Mouse (Mus musculus) lung, postnatal 25 days (tissue): ENCODE measurements around the gene Pcsk5.

Source experiments
- DNase-seq: peaks from one replicate; pipeline ENCODE4 v3.0.0; 2022; ENCODE audit warnings: low spot score

Gene Pcsk5

DNA sequence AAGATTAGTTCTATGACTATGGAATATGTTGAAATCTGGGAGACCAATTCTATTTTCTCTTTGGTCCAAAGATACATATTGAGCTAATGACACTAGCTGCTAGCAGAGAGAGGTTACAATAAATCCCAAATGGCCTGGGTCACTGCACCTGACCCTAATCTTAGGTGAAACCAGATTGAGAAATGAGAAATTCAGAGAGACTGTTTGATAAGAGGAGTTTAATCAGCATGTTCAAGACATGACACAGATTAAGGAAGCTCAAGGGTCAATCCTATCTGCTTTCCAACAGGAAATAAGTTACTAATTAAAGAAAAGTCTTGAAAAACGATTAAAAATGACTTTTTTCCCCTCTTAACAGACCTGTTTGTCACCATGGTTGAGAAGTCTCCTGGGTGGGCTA lies 96.0 kb downstream of the Pcsk5 start:
- DNase-seq: no peak

DNA sequence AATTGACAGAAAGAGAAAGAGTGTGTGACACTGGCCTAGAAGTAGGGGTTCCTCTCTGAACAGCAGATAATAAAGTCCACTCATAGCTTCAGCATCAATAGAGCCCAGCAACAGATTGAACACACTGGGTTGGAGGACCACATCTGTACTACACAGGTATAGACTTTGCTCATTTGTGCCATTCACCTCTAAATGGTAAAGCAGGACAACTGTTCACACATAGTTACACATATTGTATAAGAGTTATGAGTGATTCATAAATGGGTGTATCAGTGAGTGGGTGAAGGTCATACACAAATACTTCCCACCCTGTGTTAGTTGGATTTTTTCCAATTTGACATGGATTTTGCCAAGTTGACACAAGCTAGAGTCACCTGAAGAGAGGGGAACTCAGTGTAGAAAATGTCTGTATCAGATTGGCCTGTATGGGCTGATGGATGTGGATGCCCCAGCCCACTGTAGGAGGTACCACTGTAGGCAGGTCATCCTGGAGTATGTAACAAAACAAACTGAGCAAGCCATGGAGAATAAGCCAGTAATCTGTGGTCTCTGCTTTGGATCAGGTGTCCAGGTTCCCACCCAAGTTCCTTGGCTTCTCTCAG lies 104.7 kb downstream of the Pcsk5 start:
- DNase-seq: no peak

DNA sequence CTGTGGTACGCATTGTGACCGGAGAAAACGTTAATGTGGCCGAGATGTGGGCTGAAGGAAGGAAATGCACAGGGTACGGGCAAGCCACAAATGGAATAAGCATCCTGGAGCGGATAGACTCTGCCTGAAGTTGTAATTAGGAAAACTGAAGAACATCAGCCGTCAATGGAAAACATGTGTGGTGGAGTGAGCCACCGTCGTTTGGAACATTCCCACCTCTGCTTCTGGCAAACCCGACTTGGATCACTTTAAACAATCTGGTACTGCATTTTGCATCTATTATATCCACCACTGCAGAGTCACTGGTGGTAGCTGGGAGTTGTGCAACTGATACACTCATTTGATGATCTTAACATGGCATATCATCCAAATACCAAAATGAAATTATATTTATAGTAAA lies 120.4 kb downstream of the Pcsk5 start:
- DNase-seq: no peak

DNA sequence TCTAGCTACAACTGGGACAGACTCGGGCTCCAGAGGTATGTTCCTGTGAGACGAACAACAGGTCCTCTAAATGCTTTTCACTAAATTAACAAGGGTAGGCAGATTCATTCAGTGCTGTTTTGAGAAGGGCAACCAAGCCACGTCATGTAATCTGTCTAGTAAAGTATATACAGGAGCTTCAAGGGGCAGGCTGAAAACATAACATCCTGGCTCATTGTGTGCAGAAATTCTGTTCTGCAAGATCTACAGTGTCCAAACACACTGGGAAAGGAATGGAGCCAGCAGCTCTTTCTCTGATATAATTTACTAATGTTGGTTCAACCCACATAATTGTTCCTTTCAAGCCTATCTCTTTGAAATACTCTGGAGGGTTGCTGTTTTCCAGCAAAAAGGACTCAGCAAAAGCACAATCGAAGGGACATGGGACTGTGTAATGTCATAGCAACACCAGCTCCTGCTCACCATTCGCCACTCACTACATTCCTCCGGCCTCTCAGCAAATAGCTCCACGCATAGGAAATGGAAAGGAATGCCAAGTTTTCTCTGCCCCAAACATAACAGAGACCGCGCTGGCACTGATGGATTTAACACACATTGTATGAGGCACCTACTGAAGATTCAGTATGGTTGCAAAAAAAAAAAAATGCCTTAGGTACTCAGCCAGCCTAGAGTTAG lies 122.0 kb downstream of the Pcsk5 start:
- DNase-seq: peak; percentile 7

DNA sequence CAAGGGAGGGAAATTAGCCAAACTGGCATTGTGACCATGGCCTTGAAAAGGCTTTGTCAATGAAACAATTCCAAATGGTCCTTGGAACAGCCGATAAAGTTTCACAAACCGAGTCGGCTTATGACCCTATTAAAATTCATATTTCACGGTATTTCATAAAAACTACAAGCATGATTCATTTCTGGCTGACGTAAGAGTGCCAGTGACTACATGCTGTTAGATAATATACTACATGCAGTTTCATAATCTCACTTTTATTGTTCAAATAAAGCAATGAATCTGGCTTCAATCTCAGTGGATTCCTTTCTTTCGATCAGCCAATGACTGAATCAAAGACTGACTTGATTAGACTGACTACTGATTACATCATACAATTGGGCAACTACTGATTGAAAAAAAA lies 145.8 kb downstream of the Pcsk5 start:
- no peak for DNase-seq

DNA sequence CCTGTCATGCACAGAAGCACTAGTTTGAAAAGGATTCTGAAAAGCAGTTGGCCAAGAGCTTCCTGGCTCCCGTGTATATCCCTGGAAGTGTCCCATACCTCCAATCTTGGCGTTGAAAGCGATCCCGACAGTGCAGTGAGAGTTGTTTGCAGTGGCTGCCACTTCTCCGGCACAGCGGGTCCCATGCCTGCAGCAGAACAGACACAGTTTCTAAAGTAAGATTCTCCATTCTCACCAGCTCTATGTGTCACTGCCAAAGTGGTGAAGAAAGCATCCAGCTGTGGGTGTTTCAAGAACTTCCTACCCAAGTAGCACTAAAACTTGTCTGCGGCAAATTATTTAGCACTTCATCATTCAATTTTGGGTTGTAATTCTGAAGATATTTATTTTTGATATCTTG lies 159.1 kb downstream of the Pcsk5 start:
- DNase-seq: peak; percentile 46

DNA sequence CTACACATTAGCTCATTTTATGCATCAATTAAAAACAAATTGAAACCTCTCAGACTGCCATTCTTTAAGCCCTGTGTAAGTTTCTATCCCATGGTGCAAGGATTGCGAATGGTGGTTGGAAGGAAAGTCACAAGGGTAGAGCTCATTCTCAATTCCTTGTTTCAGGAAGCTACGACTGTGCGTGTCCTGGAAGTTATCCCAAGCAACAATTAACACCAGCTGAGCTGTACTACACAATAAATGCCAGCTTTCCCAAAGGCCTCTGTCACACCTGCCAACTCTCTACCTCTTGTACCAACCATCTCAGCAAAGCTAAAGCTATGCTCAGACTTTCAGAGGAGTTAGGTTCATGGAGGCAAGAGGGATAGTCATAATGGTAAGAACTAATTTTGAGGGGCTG lies 174.8 kb downstream of the Pcsk5 start:
- no peak for DNase-seq

DNA sequence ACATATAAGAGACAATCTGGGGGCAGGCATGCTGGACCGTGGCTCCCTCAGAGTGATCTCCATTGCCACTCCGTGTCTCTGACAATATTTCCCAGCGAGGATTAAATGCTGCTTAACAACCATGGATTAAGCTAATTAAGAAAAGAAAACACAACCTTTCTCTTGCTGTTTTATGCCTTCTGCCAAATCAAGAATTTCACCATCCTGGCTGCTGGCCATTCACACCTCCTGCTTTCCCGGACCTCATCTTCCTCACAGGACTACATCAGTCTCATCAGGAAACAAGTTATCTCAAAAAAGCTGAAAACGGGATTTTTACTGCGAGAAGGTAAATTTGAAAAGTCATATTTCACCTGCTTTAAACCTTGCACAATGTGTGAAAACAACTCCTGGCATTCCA lies 175.2 kb downstream of the Pcsk5 start:
- DNase-seq: no peak

DNA sequence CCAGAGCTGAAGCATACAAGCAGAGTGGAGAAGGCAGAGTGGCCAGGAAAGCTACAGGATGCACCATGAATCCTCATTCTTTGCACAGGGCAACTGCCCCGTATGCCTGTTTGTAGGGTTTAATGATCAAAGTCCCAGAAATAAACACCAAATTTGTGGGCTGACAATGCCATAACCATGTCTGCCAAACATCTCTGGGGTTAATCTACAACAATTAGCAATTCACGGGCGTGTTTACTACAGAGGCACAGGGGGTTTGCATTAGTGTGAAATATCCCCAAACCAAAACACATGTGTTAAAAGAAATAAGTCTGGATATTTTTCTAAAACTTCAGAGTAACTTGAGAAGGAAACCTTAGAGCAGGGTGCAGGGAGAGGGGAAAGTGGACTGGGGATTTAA lies 178.1 kb downstream of the Pcsk5 start:
- no peak for DNase-seq

DNA sequence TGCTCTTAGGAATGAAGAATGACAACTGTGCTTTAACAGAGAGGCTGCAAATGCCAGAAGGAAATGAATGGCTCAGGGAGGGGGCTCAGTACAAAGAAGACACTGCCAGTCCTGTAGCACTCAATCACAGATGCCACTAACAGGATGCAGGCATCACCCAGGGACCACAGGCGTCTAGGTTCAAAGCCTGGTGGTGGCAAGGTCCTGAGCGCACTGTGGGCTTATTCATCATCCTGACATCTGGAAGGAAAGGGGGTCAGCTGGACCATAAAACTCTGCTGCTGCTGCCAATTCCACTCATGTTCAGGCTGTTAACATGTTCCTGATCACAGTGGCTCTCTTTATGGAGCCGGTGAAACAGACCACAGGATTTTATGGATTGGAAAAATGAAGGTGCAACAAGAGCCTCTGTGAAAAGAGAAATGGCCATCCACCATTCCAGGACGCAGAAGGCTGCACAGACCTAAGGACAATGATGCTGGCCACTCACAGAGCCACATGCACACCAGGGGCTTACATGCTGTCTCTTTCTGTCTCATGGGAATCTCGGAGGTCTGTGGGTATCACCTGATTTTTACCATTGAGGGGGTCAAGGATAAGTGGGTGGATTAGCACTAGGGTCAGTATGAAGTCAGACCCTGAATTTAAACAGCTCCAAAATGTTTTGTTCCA lies 186.5 kb downstream of the Pcsk5 start:
- no peak for DNase-seq

DNA sequence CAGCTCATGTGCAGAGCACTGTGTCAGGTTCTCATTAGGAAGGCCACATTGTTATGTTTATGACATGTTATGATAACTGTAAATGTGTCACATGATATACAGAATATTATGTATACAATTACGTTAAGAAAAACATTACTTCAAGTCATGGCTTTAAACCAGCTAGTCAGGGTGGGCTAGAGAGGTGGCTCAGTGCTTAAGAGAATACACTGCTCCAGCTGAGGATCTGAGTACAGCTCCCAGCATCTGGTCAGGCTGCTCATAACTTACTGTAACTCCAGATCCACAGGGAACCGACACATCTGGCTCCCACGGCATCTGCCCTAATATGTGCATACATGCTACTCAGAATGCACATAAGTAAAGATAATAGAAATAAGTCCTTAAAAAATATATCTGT lies 187.5 kb downstream of the Pcsk5 start:
- DNase-seq: no peak

DNA sequence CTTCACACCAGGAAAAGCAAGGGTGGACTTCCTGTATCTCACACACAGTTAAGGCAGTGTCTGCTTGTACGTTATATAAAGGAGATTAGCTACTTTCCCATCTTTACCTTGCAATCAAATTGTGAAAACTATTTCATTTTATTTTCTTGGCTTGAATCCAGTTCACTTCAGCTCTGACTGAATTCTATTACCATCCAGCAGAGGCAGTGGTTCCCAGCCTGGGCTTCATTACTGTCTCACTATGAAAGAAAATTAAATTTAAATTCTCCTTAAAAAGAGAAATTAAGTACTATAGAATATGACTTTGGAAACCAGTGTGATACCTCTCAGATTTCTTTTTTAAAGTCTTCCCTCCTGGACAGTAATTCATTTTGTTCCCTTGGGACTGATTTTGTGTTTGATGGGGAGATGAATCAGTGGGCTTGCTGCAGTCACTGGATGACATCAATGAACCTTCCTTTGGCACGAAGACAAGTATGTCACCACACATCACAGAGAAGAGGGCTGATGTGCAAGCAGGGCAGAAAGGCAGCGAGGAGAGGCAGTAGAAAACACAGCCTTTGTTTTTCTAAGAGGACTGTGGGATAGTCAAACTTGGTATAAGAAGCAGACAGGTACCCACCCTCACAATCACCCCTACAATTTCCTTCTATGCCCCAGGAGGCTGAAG lies 194.2 kb downstream of the Pcsk5 start:
- DNase-seq: no peak

DNA sequence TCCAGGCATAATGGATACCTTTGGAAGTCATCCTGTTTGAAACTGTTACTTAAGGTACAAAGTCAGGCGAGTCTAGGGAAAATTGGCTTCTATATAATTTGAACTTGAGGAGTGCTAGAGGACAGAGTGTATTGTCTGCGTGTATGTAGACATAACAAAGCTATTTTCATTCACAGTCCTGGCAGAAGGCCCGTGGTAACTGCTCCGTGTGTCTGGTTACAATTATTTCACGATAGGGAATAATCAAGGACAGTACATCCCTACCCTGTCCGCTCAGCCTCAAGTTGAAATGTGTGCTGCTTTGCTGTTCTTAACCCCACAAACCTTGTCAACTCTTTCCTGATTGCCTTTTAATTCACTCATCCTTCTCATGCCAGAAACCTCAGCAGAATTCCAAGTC lies 201.4 kb downstream of the Pcsk5 start:
- DNase-seq: no peak

DNA sequence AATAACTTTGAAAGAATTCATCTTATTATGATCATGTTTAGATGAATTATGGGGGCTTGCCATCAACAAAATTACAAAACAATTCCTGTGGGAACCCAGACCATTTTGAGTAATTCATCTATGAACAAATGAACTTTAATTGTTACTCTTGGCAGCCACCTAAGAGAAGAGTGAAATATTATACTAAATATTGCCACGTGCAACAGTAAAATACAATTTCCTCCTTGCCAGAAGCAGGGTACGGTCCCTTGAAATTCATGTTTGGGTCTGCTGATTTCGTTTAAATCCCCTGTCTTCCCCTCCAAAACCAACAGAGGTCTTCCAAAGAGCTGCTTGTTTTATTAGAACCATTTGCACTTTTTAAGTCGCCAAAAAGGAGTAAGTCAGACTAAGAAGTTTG lies 221.8 kb downstream of the Pcsk5 start:
- no peak for DNase-seq

DNA sequence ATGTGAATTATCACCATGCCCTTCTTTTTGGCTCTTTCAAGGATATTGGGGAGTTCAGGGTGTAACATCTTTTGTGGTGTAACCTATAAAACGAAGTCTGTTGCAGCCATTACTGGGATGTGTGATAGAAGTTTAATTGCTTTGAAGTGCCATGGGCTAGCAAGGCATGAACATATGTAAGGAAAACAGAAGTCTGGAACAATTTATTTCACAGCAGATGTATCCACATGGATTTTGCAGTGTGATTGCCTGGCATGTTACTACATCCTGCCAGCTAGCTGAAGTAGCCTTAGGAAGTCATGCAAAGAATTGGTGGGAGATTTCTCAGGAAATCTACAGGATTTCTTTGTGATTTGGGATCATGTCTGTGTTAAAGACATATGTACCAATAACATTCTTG lies 230.9 kb downstream of the Pcsk5 start:
- no peak for DNase-seq

DNA sequence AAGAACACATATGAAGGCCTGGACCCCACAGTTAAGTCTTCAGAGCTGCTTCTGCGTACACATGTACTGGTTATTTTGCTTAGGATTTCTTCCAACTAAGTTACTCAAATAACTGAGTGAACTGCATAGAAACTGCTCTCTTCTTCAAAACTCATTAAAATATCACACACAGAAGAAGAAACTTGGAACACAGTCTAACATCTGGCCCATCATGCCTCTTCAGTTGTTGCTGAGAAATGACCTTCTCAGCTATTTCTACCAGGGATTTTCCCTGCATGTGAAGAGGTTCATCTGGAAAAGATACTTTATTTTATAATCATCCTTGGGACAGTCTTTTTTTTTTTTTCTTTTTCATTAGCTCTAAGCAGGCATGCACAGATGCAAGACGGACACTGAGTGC lies 231.3 kb downstream of the Pcsk5 start:
- no peak for DNase-seq

DNA sequence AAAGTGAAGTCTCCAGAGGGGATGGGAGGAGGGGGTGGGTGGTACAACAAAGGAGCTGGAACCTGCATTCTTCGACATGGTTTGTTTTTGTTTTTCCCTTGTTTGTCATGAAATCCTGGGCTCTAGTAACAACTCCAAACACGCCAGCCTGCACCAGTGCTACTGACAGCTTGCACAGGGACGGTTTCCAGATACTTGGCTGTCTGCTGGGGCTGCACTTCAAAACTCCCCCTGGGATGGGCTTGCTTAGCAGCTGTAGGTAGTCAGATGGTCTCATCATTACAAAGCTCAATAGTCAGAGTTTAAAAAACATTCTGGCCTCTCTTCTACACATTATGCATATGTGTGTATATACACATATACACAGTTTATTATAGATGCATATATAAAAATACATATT lies 234.1 kb downstream of the Pcsk5 start:
- no peak for DNase-seq

DNA sequence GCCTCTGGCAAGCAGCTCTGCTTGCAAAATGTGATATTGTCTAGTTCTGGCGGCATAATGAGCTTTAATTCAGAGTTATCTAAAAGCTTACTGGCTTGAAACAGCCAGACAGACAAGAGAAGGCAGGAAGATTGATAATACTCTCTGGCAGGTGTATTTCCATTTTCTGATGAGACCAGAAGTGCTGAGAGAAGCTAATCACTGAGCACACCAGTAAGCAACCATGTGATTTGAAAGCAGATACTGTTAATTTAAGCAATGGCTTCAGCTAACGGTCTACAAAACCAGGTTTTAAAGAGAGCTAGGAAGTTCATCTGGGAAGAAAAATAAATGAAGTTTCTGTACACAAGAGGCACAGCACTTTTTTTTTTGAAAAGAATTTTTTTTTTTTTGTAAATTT lies 237.1 kb downstream of the Pcsk5 start:
- DNase-seq: no peak

DNA sequence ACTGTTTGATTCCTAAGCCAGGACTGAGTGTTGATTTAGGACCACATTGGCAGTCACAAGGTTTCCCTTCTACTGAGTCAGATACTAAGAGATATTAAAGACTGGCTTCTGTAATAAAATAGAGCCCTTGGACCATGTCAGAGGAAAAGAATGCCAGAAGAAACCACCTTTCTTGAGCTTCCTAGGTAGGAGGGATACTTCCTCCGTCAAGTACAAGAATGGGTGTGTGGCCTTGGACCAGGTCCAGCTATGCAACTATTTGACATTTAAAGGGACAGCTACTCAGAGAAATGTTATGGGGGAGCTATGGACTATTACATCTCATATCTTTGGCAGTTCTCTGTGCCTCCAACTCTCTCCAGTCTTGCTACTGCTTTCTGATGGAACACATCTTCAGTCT lies 244.6 kb downstream of the Pcsk5 start:
- peak; percentile 36 for DNase-seq

DNA sequence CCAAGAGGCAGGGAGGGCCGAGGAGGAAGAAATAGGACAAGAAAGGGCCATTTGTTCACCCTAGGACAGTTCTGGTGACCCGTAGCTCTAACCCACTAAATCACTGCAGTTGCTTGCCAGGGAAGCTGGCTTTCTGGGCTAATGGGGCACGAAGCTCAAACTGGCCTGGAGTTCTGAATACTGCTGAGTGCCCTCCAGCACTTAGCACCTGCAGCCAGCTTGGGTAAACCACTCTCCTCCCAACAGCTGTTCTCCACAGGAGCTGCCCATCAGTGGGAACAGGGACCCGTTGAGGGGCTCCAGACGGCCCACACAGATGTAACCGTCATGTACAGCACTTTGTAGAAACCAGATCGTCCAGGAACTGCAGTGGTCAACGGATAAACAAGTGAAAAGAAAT lies 246.1 kb downstream of the Pcsk5 start:
- DNase-seq: no peak

DNA sequence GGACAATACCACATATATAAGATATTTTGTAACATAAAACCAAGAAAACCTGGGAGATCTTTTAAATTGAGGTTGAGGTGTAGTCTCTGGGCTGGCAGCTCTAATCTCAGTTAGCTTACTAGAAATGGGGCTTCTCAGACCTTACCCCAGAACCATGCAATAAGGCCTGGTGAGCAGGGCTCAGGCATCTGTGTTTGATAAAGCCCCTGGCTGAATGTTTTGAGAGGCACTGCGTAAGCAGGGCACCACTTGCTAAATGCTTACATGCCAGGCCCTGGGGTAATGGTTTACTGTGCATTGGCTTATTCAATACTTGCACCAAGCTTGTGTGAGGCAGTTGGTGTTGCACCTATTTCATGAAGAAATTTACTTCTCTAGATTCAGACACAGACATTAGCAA lies 247.1 kb downstream of the Pcsk5 start:
- DNase-seq: no peak

DNA sequence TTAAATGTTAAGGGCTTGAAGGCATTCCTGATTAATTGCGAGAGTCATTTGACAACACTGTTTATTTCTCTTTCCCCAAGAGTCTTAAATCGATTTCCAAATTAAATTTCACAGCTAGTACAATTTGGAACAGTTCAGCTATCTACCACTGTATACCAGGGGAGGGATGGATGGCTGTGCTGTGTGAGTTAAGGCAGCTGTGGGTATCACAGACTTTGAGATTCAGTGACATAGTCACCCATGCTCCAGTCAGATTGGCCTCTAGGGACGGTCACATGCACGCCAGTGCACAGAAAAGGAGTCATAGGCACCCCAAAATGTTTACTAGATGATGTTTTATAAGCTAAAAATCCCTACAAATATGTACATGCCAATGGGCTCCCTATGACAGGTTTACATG lies 260.0 kb downstream of the Pcsk5 start:
- DNase-seq: no peak

DNA sequence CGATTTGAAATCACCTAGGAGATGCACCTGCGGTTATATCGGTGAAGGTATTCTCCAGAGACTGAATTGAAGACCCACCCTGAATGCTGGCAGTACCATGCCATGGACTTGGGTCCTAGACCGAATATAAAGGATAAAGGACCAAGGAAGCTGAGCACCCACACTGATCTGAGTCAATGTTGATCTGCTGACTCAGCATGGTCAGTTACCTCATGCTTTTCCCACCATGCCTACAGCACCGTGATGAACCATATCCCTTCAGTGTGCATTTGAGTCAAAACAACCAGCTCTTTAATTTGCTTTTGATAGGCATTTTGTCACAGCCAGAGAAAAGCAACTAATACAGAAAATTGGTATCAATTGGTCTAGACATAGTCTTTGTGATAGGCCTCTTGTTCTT lies 262.9 kb downstream of the Pcsk5 start:
- DNase-seq: no peak
